Comparison of ENCODE assay signal across 8 mouse cellular contexts in the genomic region with DNA sequence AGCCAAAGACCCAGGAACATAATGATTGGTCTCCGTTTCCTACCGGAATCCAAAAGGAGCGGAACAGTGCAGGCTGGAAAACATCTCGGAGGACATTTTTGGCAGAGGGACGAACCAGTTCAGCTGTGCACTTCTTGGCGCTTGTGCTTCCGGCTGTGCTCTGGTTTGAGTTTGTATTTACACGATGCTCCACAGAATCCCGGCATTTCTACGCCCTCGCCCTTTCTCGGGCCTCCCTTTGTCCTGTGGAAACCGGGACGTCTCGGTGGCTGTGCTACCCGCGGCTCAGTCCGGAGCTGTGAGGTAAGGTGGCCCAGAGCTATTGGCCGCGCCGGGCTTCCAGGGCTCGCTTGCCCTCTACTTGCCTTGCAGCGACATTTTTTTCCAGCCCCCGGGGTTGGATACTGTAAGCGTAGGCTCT. TPM values are rescaled to one million over a fixed set of nuclear protein-coding genes. Genes with fewer than 3 reads are reported as not detected.
DNase-seq lines count a peak whose midpoint lies in the region; ATAC-seq and TF ChIP-seq lines count a peak whose summit lies in the region.

Gene Mrps31 (plus strand): TSS at position 80 of the 421 bp plus-strand sequence.

- peak within 1 kb of the TSS; percentile 81 for H3K27ac ChIP-seq in heart, embryonic 12.5 days (ENCODE audit: poor library complexity, severe bottlenecking)
- H3K27ac ChIP-seq in kidney, postnatal 0 days = peak within 1 kb of the TSS; percentile 79
- peak within 1 kb of the TSS; percentile 28; the same call in 1 of the 2 replicates for H3K27ac ChIP-seq in liver, embryonic 11.5 days (ENCODE audit: low read depth, low read length)
- peak within 1 kb of the TSS; percentile 71; the same call in 1 of the 2 replicates for H3K27ac ChIP-seq in stomach, embryonic 14.5 days (ENCODE audit: low read length)

- H3K27me3 ChIP-seq in C2C12 (ENCODE audit: control insufficient read depth, insufficient read depth, insufficient read length) = peaks cover 6% of the 10 kb centered on the region
- peaks cover 2% of the 10 kb centered on the region; the same call in 1 of the 2 replicates for H3K27me3 ChIP-seq in erythroblast, embryonic 14.5 days (ENCODE audit: control insufficient read depth)
- no peaks in the 10 kb centered on the region for H3K27me3 ChIP-seq in heart, embryonic 12.5 days (replicated peaks)
- H3K27me3 ChIP-seq in kidney, postnatal 0 days (ENCODE audit: insufficient read depth, low read length) = no peaks in the 10 kb centered on the region
- no peaks in the 10 kb centered on the region for H3K27me3 ChIP-seq in liver, embryonic 11.5 days (replicated peaks; ENCODE audit: control insufficient read depth, insufficient read depth, low read length)
- H3K27me3 ChIP-seq in stomach, embryonic 14.5 days (ENCODE audit: control insufficient read depth, insufficient read depth, low read length) = no peaks in the 10 kb centered on the region

- peaks cover 10% of the 10 kb centered on the region for H3K36me3 ChIP-seq in C2C12 (ENCODE audit: control insufficient read depth, insufficient read depth)
- H3K36me3 ChIP-seq in erythroblast, embryonic 14.5 days (ENCODE audit: control insufficient read depth) = peaks cover 11% of the 10 kb centered on the region
- peaks cover 9% of the 10 kb centered on the region for H3K36me3 ChIP-seq in heart, embryonic 12.5 days
- peaks cover 8% of the 10 kb centered on the region; the same call in 1 of the 2 replicates for H3K36me3 ChIP-seq in kidney, postnatal 0 days (ENCODE audit: insufficient read depth, low read length)
- H3K36me3 ChIP-seq in liver, embryonic 11.5 days (ENCODE audit: control insufficient read depth, insufficient read depth, low read length) = no peaks in the 10 kb centered on the region; the same call in 1 of the 2 replicates
- peaks cover 6% of the 10 kb centered on the region; the same call in 1 of the 2 replicates for H3K36me3 ChIP-seq in stomach, embryonic 14.5 days (ENCODE audit: control insufficient read depth, insufficient read depth, low read length)

- peak within 1 kb of the TSS; percentile 84 for H3K4me3 ChIP-seq in C2C12 (ENCODE audit: insufficient read depth, poor library complexity, severe bottlenecking)
- peak within 1 kb of the TSS; percentile 77 for H3K4me3 ChIP-seq in erythroblast, embryonic 14.5 days (replicated peaks)
- H3K4me3 ChIP-seq in heart, embryonic 12.5 days = peak within 1 kb of the TSS; percentile 95
- H3K4me3 ChIP-seq in kidney, postnatal 0 days (replicated peaks; ENCODE audit: low read depth, low read length) = peak within 1 kb of the TSS; percentile 63
- peak within 1 kb of the TSS; percentile 74 for H3K4me3 ChIP-seq in liver, embryonic 11.5 days (ENCODE audit: low read depth, low read length)
- H3K4me3 ChIP-seq in stomach, embryonic 14.5 days (ENCODE audit: low read depth, low read length) = peak within 1 kb of the TSS; percentile 71

- no peak for TF ChIP-seq CTCF in C2C12 (IDR thresholded peaks at IDR 0.05; ENCODE audit: control insufficient read depth, insufficient read depth, insufficient read length)
- no peak for TF ChIP-seq CTCF in brain, embryonic 14.5 days (IDR thresholded peaks at IDR 0.05; ENCODE audit: borderline replicate concordance, extremely low read depth, insufficient read depth, insufficient read length)
- peak; percentile 16; the same call in 1 of the 2 replicates for TF ChIP-seq CTCF in kidney, postnatal 0 days (IDR thresholded peaks at IDR 0.05; ENCODE audit: low read depth)

- ATAC-seq in heart, embryonic 12.5 days (ENCODE audit: insufficient number of reproducible peaks, low FRiP score) = peak; percentile 87
- peak; percentile 92 for ATAC-seq in kidney, postnatal 0 days (replicated peaks; ENCODE audit: low FRiP score, low read depth)
- peak; percentile 89 for ATAC-seq in liver, embryonic 11.5 days (replicated peaks; ENCODE audit: low FRiP score)
- peak; percentile 87 for ATAC-seq in stomach, embryonic 14.5 days (ENCODE audit: insufficient number of reproducible peaks, insufficient read depth, low FRiP score, low read depth)

- WGBS in heart, embryonic 12.5 days = under 1% methylated on average over 25 of the region's 25 CpGs
- WGBS in kidney, postnatal 0 days = under 1% methylated on average over 25 of the region's 25 CpGs
- WGBS in liver, embryonic 11.5 days = under 1% methylated on average over 25 of the region's 25 CpGs
- under 1% methylated on average over 25 of the region's 25 CpGs for WGBS in stomach, embryonic 14.5 days

- peak; percentile 45; the same call in 1 of the 2 replicates for TF ChIP-seq POLR2A in brain, embryonic 14.5 days (IDR thresholded peaks at IDR 0.05; ENCODE audit: borderline replicate concordance, extremely low read depth, insufficient read depth, insufficient read length, poor library complexity, severe bottlenecking)

- H3K9me3 ChIP-seq in erythroblast, embryonic 14.5 days (ENCODE audit: control insufficient read depth, low read length) = no peaks in the 10 kb centered on the region
- H3K9me3 ChIP-seq in heart, embryonic 12.5 days (replicated peaks) = no peaks in the 10 kb centered on the region
- H3K9me3 ChIP-seq in kidney, postnatal 0 days (replicated peaks; ENCODE audit: low read length) = no peaks in the 10 kb centered on the region
- H3K9me3 ChIP-seq in liver, embryonic 11.5 days (ENCODE audit: control insufficient read depth, low read length) = no peaks in the 10 kb centered on the region
- no peaks in the 10 kb centered on the region for H3K9me3 ChIP-seq in stomach, embryonic 14.5 days (ENCODE audit: control insufficient read depth, low read depth, low read length)

- H3K79me3 ChIP-seq in C2C12 (ENCODE audit: low read depth) = peaks cover 13% of the 10 kb centered on the region

- peak within 1 kb of the TSS; percentile 98 for H3K9ac ChIP-seq in heart, embryonic 12.5 days
- H3K9ac ChIP-seq in kidney, postnatal 0 days (ENCODE audit: low read depth, low read length) = peak within 1 kb of the TSS; percentile 80
- H3K9ac ChIP-seq in liver, embryonic 11.5 days (ENCODE audit: low read depth, low read length) = peak within 1 kb of the TSS; percentile 76
- peak within 1 kb of the TSS; percentile 79 for H3K9ac ChIP-seq in stomach, embryonic 14.5 days (replicated peaks; ENCODE audit: low read depth, low read length)

- peaks cover 32% of the 10 kb centered on the region for H3K4me1 ChIP-seq in erythroblast, embryonic 14.5 days (ENCODE audit: control insufficient read depth)
- peaks cover 14% of the 10 kb centered on the region for H3K4me1 ChIP-seq in heart, embryonic 12.5 days (replicated peaks)
- H3K4me1 ChIP-seq in kidney, postnatal 0 days (replicated peaks; ENCODE audit: insufficient read depth, low read length) = 0 out of 2 replicates have a peak, but pooled peaks cover 6% of the 10 kb centered on the region
- peaks cover 4% of the 10 kb centered on the region for H3K4me1 ChIP-seq in liver, embryonic 11.5 days (replicated peaks; ENCODE audit: control insufficient read depth, insufficient read depth, low read length)
- H3K4me1 ChIP-seq in stomach, embryonic 14.5 days (ENCODE audit: control insufficient read depth, insufficient read depth, low read length) = peaks cover 5% of the 10 kb centered on the region; the same call in 1 of the 2 replicates

- peak; percentile 97 for DNase-seq in brain, embryonic 14.5 days (ENCODE audit: low read depth)
- DNase-seq in kidney, postnatal 0 days (ENCODE audit: low spot score) = peak; percentile 94
- peak; percentile 84 for DNase-seq in liver, embryonic 11.5 days (ENCODE audit: low spot score)
- peak; percentile 83 for DNase-seq in naive thymus-derived CD4-positive, alpha-beta T cell, adult 2 months (ENCODE audit: low read depth)

- H3K4me2 ChIP-seq in heart, embryonic 12.5 days = peak within 1 kb of the TSS; percentile 76
- peak within 1 kb of the TSS; percentile 67 for H3K4me2 ChIP-seq in kidney, postnatal 0 days (ENCODE audit: low read length)
- H3K4me2 ChIP-seq in liver, embryonic 11.5 days = peak within 1 kb of the TSS; percentile 87
- H3K4me2 ChIP-seq in stomach, embryonic 14.5 days (replicated peaks; ENCODE audit: low read depth, low read length) = peak within 1 kb of the TSS; percentile 84

- H3ac ChIP-seq in C2C12 (ENCODE audit: control insufficient read depth, insufficient read length, low read depth) = peak within 1 kb of the TSS; percentile 73

- H3K79me2 ChIP-seq in C2C12 (ENCODE audit: control insufficient read depth, insufficient read depth) = peaks cover 30% of the 10 kb centered on the region

TF ChIP-seq in C2C12, 6 proteins besides CTCF, POLR2A, EP300 and RAD21:
- TF ChIP-seq USF1 (IDR thresholded peaks at IDR 0.05; ENCODE audit: low read depth) = peak; percentile 17
- TF ChIP-seq CEBPB (IDR thresholded peaks at IDR 0.05; ENCODE audit: low read depth) = no peak
- TF ChIP-seq MYOD1 (IDR thresholded peaks at IDR 0.05; ENCODE audit: control insufficient read depth, insufficient read length, low read depth) = peak; percentile 15
- TF ChIP-seq MAX (IDR thresholded peaks at IDR 0.05) = peak; percentile 85

RNA-seq across cellular contexts. Expression of gene Mrps31, which starts in this region (rescaled TPM):
- polyA plus RNA-seq in C2C12 (2012; fragmentation: generic; extraction: Trizol) = 15.8 TPM
- polyA plus RNA-seq in brain, embryonic 14.5 days (2012; rRNA removed) = 16.0 and 18.5 TPM in 2 replicates
- 0.10 and 0.11 TPM in 2 replicates for polyA plus RNA-seq in erythroblast, embryonic 14.5 days (2012)
- 49.7 and 54.6 TPM in 2 replicates for polyA plus RNA-seq in heart, embryonic 12.5 days (2016; fragmentation: Nextera tagmentation; extraction: Ambion mirVana)
- 48.4 and 49.4 TPM in 2 replicates for polyA plus RNA-seq in kidney, postnatal 0 days (2015; fragmentation: Nextera tagmentation; extraction: Ambion mirVana)
- 44.0 and 46.8 TPM in 2 replicates for polyA plus RNA-seq in liver, embryonic 11.5 days (2014; fragmentation: Nextera tagmentation; extraction: Ambion mirVana)
- polyA plus RNA-seq in stomach, embryonic 14.5 days (2014; fragmentation: Nextera tagmentation; extraction: Ambion mirVana) = 45.9 and 46.2 TPM in 2 replicates

Comparison
In these comparisons a context has a peak if more than half of its experiments do, and no peak if none do; other contexts are left out.
1. Peak in every context shown above with its lines: DNase-seq, ATAC-seq, H3K4me3 ChIP-seq and H3K27ac ChIP-seq.
2. RNA of gene Mrps31 (polyA plus RNA-seq): 49.7 to 54.6 TPM in heart, embryonic 12.5 days, 48.4 to 49.4 TPM in kidney, postnatal 0 days, 45.9 to 46.2 TPM in stomach, embryonic 14.5 days, 44.0 to 46.8 TPM in liver, embryonic 11.5 days, 16.0 to 18.5 TPM in brain, embryonic 14.5 days and 15.8 TPM in C2C12 (single experiment); 0.10 to 0.11 TPM in erythroblast, embryonic 14.5 days; every median in the first group is over 10 times any median in the second.
3. H3K27ac ChIP-seq: peak in every context shown above with its lines; median percentile 81 in heart, embryonic 12.5 days; 79 in kidney, postnatal 0 days; 71 in stomach, embryonic 14.5 days; 28 in liver, embryonic 11.5 days.